Mouse (Mus musculus) left cerebral cortex, adult 18-20 months (tissue): ENCODE measurements around the gene Lig4. TPM values are rescaled to one million over a fixed set of nuclear protein-coding genes. Genes with fewer than 3 reads are reported as not detected.

Experiments
- DNase-seq, 2 experiments: peaks; one replicate each; pipeline ENCODE4 v3.0.0; 2021 to 2022; ENCODE audit warnings: low spot score in 2 of 2, mixed read lengths in 1 of 2
- total RNA-seq, 2 experiments: library from RNA; stranded (reverse); gene quantifications; 2 replicates each; pipeline ENCODE4 v1.2.3; 2021

The Lig4 gene
- total RNA-seq, 2 experiments from 2014 or later, result 11.6 to 11.9 TPM

- no peak for DNase-seq
Observed at GRCm38 (mm10) chr8:9932711-9933110, 44.8 kb downstream of the Lig4 start.

- DNase-seq, result peak; percentile 75 to 86
Observed at GRCm38 (mm10) chr8:9929746-9930445, 47.6 kb downstream of the Lig4 start.

Other genes with a start within 250 kb of the Lig4 start
- gene Fam155a, start 206.5 kb downstream of the Lig4 start, total RNA-seq, result 100 to 1,000 TPM; 101 to 105 TPM
- not detected for gene Gm10217, start 113.4 kb downstream of the Lig4 start, total RNA-seq
- gene Abhd13, start within 50 bp of the Lig4 start, total RNA-seq, result 10 to 100 TPM; 25.7 to 27.0 TPM
- gene Tnfsf13b, start 28.8 kb upstream of the Lig4 start, total RNA-seq, result 1 to 10 TPM; 2.8 to 3.7 TPM
- gene Myo16, start 176.2 kb upstream of the Lig4 start, total RNA-seq, result 10 to 100 TPM; 29.1 to 32.4 TPM